Mouse (Mus musculus) myocyte (in vitro differentiated cells): ENCODE measurements around the gene B3gnt3. TPM values are rescaled to one million over a fixed set of nuclear protein-coding genes. Genes with fewer than 3 reads are reported as not detected.
A peak's percentile ranks its signal among the peaks of the same experiment; 100 is the strongest.
"Not testable (repeated sequence)": the region's sequence is repeated elsewhere in the genome, so short reads cannot be mapped to it uniquely, and the experiment has no call there.

Experiments
- H3K27me3 ChIP-seq: one replicate; pipeline ENCODE4 v1.6.1; 2011; ENCODE audit not compliant: control insufficient read depth, insufficient read depth, insufficient read length
- H3K36me3 ChIP-seq: one replicate; pipeline ENCODE4 v1.6.1; 2011; ENCODE audit not compliant: control insufficient read depth, insufficient read depth
- H3K4me2 ChIP-seq: one replicate; pipeline ENCODE4 v1.6.1; 2011; ENCODE audit warnings: low read depth, control low read depth
- H3K4me3 ChIP-seq: one replicate; pipeline ENCODE4 v1.5.1; 2011; ENCODE audit warnings: mild to moderate bottlenecking, control low read depth, moderate library complexity
- H3K79me2 ChIP-seq: one replicate; pipeline ENCODE4 v1.6.1; 2011; ENCODE audit not compliant: control insufficient read depth, insufficient read depth
- H3ac ChIP-seq: one replicate; pipeline ENCODE4 v1.6.1; 2011; ENCODE audit not compliant: control insufficient read depth, insufficient read length
- CEBPB ChIP-seq: IDR thresholded peaks from 2 replicates; pipeline ENCODE4 v1.6.1; 2011; ENCODE audit warnings: mild to moderate bottlenecking, moderate library complexity; ENCODE audit not compliant: poor library complexity, insufficient read depth, severe bottlenecking
- E2F4 ChIP-seq: IDR thresholded peaks from one replicate; pipeline ENCODE4 v1.6.1; 2011; ENCODE audit warnings: mild to moderate bottlenecking, control low read depth, moderate library complexity; ENCODE audit not compliant: insufficient read depth
- MAX ChIP-seq: IDR thresholded peaks from one replicate; pipeline ENCODE4 v1.6.1; 2011; ENCODE audit warnings: low read depth, mild to moderate bottlenecking, control low read depth
- MYOD1 ChIP-seq, 3 experiments: IDR thresholded peaks; one replicate each; pipeline ENCODE4 v1.6.1; 2011; ENCODE audit warnings: control low read depth in 2 of 3, low read depth in 2 of 3, mild to moderate bottlenecking in 2 of 3, moderate library complexity in 1 of 3; ENCODE audit not compliant: insufficient read length in 2 of 3, control insufficient read depth in 1 of 3
- MYOG ChIP-seq, 3 experiments: IDR thresholded peaks; one replicate each; pipeline ENCODE4 v1.6.1; 2011; ENCODE audit warnings: control low read depth in 2 of 3, low read depth in 2 of 3, mild to moderate bottlenecking in 2 of 3; ENCODE audit not compliant: insufficient read length in 2 of 3, control insufficient read depth in 1 of 3, insufficient read depth in 1 of 3
- POLR2A ChIP-seq: IDR thresholded peaks from one replicate; pipeline ENCODE4 v1.6.1; 2011; ENCODE audit warnings: low read depth, mild to moderate bottlenecking, control low read depth, moderate library complexity; ENCODE audit not compliant: insufficient read length
- POLR2AphosphoS2 ChIP-seq: IDR thresholded peaks from one replicate; pipeline ENCODE4 v1.6.1; 2011; ENCODE audit warnings: low read depth, control low read depth; ENCODE audit not compliant: insufficient read length
- REST ChIP-seq: IDR thresholded peaks from one replicate; pipeline ENCODE4 v1.6.1; 2011; ENCODE audit warnings: mild to moderate bottlenecking, control low read depth, moderate library complexity; ENCODE audit not compliant: insufficient read depth, insufficient read length
- SRF ChIP-seq: IDR thresholded peaks from one replicate; pipeline ENCODE4 v1.6.1; 2011; ENCODE audit warnings: low read depth; ENCODE audit not compliant: control insufficient read depth, insufficient read length
- TCF12 ChIP-seq: IDR thresholded peaks from one replicate; pipeline ENCODE4 v1.6.1; 2011; ENCODE audit warnings: mild to moderate bottlenecking, control low read depth; ENCODE audit not compliant: poor library complexity, insufficient read depth, severe bottlenecking
- TCF3 ChIP-seq: IDR thresholded peaks from one replicate; pipeline ENCODE4 v1.6.1; 2011; ENCODE audit warnings: low read depth, control low read depth; ENCODE audit not compliant: insufficient read length
- USF1 ChIP-seq: IDR thresholded peaks from one replicate; pipeline ENCODE4 v1.6.1; 2011; ENCODE audit warnings: low read depth, mild to moderate bottlenecking, control low read depth, moderate library complexity
- polyA plus RNA-seq: library from polyadenylated mRNA; unstranded; fragments of >200 nt; fragmentation: generic; extraction: Trizol; gene quantifications from one replicate; pipeline ENCODE4 v1.2.1, GENCODE M21; 2012; ENCODE audit warnings: missing spikeins

The B3gnt3 gene
- polyA plus RNA-seq, 1 experiment: 0.01 TPM

DNA sequence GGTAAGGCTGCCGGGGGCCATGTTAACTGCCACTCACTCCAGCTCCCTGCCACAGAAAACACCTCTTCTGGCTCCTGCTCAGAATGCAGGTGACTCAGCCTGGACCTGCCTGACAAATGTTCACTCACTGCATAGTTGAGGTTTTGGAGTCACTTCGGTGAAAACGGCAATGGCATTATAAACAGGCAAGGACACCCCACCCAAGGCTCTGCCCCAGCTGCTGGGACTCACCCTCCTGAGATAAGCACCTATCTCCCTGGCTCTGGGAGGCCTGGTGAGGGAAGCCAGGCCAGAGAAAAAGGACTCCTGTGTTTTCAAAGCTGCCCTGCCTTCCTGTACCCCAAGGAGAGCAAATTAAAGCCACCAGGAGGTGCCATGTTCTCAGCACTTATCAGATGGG, 1.3 kb upstream of the B3gnt3 start:
- peaks cover 6% of the 10 kb centered on the region for H3K27me3 ChIP-seq
- H3ac ChIP-seq: no peak overlapping the region
- H3K36me3 ChIP-seq: no peaks in the 10 kb centered on the region
- TF ChIP-seq USF1: no peak
- TF ChIP-seq MYOD1 (IDR thresholded peaks at IDR 0.05; ENCODE audit: control insufficient read depth in 1 of 3, insufficient read length in 2 of 3, low read depth in 2 of 3): no peak
- peak in 1 of 3 experiments; percentile 3 for TF ChIP-seq MYOG (IDR thresholded peaks at IDR 0.05; ENCODE audit: control insufficient read depth in 1 of 3, insufficient read depth in 1 of 3, insufficient read length in 2 of 3, low read depth in 2 of 3)
- no peak for TF ChIP-seq E2F4
- no peak for TF ChIP-seq SRF
- TF ChIP-seq CEBPB: no peak
- TF ChIP-seq TCF3: no peak
- no peak for TF ChIP-seq MAX
- no peak for TF ChIP-seq POLR2A
- H3K79me2 ChIP-seq: no peaks in the 10 kb centered on the region
- H3K4me3 ChIP-seq: no peak overlapping the region
- H3K4me2 ChIP-seq: no peak overlapping the region

DNA sequence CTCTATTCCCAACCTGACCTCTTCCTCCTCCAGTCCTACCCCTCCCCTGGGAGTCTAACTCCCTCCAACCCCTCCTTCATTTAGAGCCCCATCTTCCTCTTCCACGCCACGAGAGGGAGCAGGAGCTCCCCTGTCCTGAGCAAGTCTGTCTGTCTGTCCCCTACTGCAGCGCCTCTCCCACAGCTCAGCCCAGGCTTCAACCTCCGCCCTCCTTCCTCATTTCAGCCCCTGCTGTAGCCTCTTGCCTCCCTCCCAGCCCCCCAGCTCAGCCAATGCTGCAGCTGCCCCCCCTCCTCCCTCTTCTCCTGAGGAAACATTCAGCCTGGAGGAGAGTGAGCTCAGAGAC, 471 bp upstream of the B3gnt3 start:
- no peaks in the 10 kb centered on the region for H3K36me3 ChIP-seq
- no peak overlapping the region for H3K4me2 ChIP-seq
- peaks cover 6% of the 10 kb centered on the region for H3K27me3 ChIP-seq
- no peak for TF ChIP-seq CEBPB
- no peak for TF ChIP-seq POLR2A
- no peak for TF ChIP-seq MAX
- TF ChIP-seq TCF3: no peak
- no peak for TF ChIP-seq REST
- no peak for TF ChIP-seq E2F4
- no peak for TF ChIP-seq USF1
- TF ChIP-seq MYOD1 (IDR thresholded peaks at IDR 0.05; ENCODE audit: control insufficient read depth in 1 of 3, insufficient read length in 2 of 3, low read depth in 2 of 3): no peak
- TF ChIP-seq MYOG (IDR thresholded peaks at IDR 0.05; ENCODE audit: control insufficient read depth in 1 of 3, insufficient read depth in 1 of 3, insufficient read length in 2 of 3, low read depth in 2 of 3): no peak
- no peak for TF ChIP-seq POLR2AphosphoS2
- no peak for TF ChIP-seq SRF
- no peak for TF ChIP-seq TCF12
- no peaks in the 10 kb centered on the region for H3K79me2 ChIP-seq
- H3K4me3 ChIP-seq: no peak overlapping the region
- H3ac ChIP-seq: no peak overlapping the region

DNA sequence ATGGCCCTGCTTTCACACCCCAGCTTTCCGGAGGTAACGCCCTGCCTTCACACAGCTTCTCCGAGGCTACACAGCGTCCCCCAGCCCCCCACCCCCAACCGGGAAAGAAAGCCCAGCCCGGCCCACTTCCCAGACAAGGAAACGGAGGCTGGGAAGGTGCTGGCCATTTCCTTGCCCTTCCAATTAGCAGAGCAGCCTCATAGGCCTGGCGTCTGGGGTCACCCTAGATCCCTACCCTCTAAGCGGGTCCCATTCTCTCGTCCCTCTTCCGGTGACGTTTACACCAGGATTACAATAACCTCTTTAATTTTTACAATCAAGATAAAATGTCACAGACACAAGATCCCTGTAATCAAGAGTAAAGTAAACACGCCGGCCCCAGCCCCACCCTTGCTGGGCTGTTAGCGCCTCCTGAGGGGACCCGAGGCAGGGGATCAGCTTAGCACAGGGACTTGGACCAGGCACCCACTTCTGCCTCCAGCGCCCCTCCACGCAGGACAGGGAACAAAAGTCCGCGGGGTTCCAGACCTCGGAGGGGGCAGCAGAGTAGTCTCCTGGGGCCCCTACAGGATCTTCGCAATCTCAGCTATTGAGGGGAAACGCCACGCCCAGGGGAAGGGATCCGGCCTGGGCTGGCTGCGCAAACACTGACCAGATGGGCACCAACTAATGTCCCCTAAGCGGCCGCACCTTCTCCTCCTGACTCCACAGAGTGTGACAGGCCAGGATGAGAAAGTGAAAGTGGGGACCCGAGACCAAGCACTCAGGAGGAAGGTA, 908 bp downstream of the B3gnt3 start:
- no peak overlapping the region for H3K4me3 ChIP-seq
- no peak overlapping the region for H3ac ChIP-seq
- H3K79me2 ChIP-seq: no peaks in the 10 kb centered on the region
- peak overlapping the region; percentile 38 for H3K4me2 ChIP-seq
- H3K27me3 ChIP-seq: peaks cover 6% of the 10 kb centered on the region
- H3K36me3 ChIP-seq: no peaks in the 10 kb centered on the region
- TF ChIP-seq E2F4: no peak

DNA sequence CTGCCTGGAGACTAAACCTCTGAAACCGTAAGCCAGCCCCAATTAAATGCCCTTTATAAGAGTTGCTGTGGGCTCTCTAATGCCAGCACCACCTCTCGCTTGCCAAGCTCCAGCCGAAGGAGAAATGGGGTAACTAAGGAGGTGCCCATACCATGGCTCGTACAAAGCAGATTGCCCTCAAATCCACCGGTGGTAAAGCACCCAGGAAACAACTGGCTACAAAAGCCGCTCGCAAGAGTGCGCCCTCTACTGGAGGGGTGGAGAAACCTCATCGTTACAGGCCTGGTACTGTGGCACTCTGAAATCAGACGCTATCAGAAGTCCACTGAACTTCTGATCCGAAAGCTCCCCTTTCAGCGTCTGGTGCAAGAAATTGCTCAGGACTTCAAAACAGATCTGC, 6.1 kb downstream of the B3gnt3 start:
- H3ac ChIP-seq, H3K36me3 ChIP-seq, H3K4me2 ChIP-seq, H3K79me2 ChIP-seq, H3K4me3 ChIP-seq: not testable (repeated sequence)
- H3K27me3 ChIP-seq: peaks cover 36% of the 10 kb centered on the region

DNA sequence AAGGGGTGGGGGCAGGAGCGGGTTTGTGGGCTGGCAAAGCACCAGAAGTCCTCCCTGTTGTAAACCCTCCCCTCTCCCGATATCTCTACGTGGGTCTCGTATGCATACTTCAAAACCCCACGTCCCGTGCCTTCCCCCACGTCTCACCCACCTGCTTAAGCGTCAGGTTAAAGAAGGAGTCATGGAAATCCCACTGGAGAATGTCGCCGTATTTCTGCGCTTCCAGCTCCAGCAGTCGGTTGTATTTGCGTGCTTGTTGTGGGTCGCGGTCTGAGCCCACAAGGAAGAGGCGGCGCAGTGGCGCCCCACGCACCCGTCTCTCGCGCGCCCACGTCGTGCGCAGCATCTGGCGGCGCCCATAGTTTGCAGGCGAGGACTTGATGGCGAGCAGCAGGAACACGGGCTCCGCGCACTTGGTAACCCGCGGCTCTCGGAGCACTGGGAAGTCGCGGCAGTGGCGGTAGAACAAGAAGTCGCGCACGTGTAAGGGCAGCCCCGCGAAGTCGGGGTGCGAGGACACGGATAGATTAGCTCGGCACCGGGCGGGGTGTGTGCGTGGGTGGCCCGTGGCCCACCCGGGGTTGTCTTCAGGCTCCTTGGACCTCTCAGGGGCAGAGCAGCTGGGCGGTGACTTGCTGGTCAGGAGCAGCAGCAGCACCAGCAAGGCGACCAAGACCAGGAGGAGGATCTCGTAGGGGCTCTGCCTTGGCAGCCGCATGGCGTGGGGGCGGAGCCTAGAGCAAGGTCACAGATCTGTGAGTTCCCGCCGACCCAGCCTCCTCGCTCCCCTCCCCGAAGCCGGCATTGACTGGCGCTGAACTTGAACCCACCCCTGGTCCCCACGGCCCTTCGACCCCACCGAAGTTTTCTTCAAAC, 8.2 kb downstream of the B3gnt3 start:
- TF ChIP-seq E2F4 (no peak), POLR2A (no peak), MYOG (IDR thresholded peaks at IDR 0.05; ENCODE audit: control insufficient read depth in 1 of 3, insufficient read depth in 1 of 3, insufficient read length in 2 of 3, low read depth in 2 of 3) (no peak), REST (no peak)
- H3K79me2 ChIP-seq: no peaks in the 10 kb centered on the region
- no peak overlapping the region for H3K4me2 ChIP-seq
- H3K4me3 ChIP-seq: no peak overlapping the region
- peaks cover 51% of the 10 kb centered on the region for H3K27me3 ChIP-seq
- H3K36me3 ChIP-seq: no peaks in the 10 kb centered on the region
- H3ac ChIP-seq: no peak overlapping the region
